Mouse (Mus musculus) small intestine, adult 2 months (tissue): ENCODE results near the gene Prss3.
"Not testable (repeated sequence)": the region's sequence is repeated elsewhere in the genome, so short reads cannot be mapped to it uniquely, and the experiment has no call there.

Source experiments
- CTCF ChIP-seq: fragments of 200-500 bp; IDR thresholded peaks from 2 replicates; pipeline ENCODE4 v1.5.1; 2012; ENCODE audit warnings: low read depth, mild to moderate bottlenecking, control low read depth, inconsistent platforms, low read length, moderate library complexity, mixed read lengths; ENCODE audit not compliant: insufficient replicate concordance, insufficient read length; ENCODE audit errors: extremely low read depth
- POLR2A ChIP-seq: fragments of 200-500 bp; IDR thresholded peaks from 2 replicates; pipeline ENCODE4 v1.6.1; 2012; ENCODE audit warnings: low read depth, mild to moderate bottlenecking, control low read depth, inconsistent platforms, low read length, moderate library complexity

DNA sequence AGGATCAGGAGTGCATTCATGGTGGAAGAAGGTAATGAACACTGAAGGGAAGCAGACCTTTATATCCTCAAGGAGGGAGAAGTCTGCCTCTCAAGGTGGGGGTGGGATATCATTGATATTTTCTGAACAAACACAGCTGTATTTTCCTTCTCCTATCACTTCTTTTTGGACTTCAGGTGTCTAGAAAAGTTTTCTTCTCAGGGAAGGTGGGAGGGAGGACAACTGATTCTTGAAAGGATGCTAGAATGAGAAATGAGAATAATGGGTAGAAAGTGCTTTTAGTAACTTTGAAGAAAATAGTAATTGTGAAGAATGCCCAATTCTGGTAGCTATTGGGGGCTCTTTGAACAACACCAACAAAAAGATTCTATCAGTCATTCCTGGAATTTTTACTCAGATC is at the start of gene Prss3:
- TF ChIP-seq CTCF, POLR2A: not testable (repeated sequence)
